Mouse (Mus musculus): ENCODE measurements at regions not wholly inside any gene's neighbourhood (a gene's known extent, or its start where the extent isn't known, plus 50 kb on each side); places are given as distances from the start of the nearest gene placed in this dataset.

GRCm38 (mm10) chr10:50137783-50138182, 349.2 kb upstream of the Grik2 start:
- no peak for ATAC-seq (replicated peaks; ENCODE audit: insufficient number of reproducible peaks, low FRiP score, low TSS enrichment, low read depth)
- WGBS = 80% methylated on average over 7 of the region's 7 CpGs
- H3K4me1 ChIP-seq (ENCODE audit: control insufficient read depth, insufficient read depth, low read length) = no peaks in the 10 kb centered on the region
- H3K36me3 ChIP-seq (replicated peaks; ENCODE audit: control insufficient read depth, insufficient read depth, low read depth, low read length) = no peaks in the 10 kb centered on the region
- no peaks in the 10 kb centered on the region for H3K9me3 ChIP-seq (replicated peaks; ENCODE audit: control insufficient read depth, low read length)
- no peak overlapping the region for H3K9ac ChIP-seq (replicated peaks; ENCODE audit: low read length)
- H3K4me2 ChIP-seq (ENCODE audit: low read depth, low read length) = no peak overlapping the region
- H3K27ac ChIP-seq (replicated peaks; ENCODE audit: low read depth, low read length) = no peak overlapping the region
- no peaks in the 10 kb centered on the region for H3K27me3 ChIP-seq (ENCODE audit: control insufficient read depth, insufficient read depth, low read length)
- DNase-seq (ENCODE audit: low spot score) = no peak
- H3K4me3 ChIP-seq (ENCODE audit: low read depth, low read length) = no peak overlapping the region

- Histone ChIP-seq H3K4me1 (ENCODE audit: control insufficient read depth, insufficient read depth, low read length) (no peaks in the 10 kb centered on the region), H3K4me2 (ENCODE audit: low read depth, low read length) (no peak overlapping the region), H3K36me3 (replicated peaks; ENCODE audit: control insufficient read depth, insufficient read depth, low read depth, low read length) (no peaks in the 10 kb centered on the region), H3K9me3 (replicated peaks; ENCODE audit: control insufficient read depth, low read length) (no peaks in the 10 kb centered on the region), H3K4me3 (ENCODE audit: low read depth, low read length) (no peak overlapping the region), H3K27me3 (ENCODE audit: control insufficient read depth, insufficient read depth, low read length) (no peaks in the 10 kb centered on the region), H3K9ac (replicated peaks; ENCODE audit: low read length) (no peak overlapping the region), H3K27ac (replicated peaks; ENCODE audit: low read depth, low read length) (no peak overlapping the region)
- ATAC-seq (replicated peaks; ENCODE audit: insufficient number of reproducible peaks, low FRiP score, low TSS enrichment, low read depth) (no peak), DNase-seq (ENCODE audit: low spot score) (no peak)
- WGBS = 82% methylated on average over 1 of the region's 1 CpGs
These were observed 347.6 kb upstream of the Grik2 start for GRCm38 (mm10) chr10:50136165-50136564.

DNA sequence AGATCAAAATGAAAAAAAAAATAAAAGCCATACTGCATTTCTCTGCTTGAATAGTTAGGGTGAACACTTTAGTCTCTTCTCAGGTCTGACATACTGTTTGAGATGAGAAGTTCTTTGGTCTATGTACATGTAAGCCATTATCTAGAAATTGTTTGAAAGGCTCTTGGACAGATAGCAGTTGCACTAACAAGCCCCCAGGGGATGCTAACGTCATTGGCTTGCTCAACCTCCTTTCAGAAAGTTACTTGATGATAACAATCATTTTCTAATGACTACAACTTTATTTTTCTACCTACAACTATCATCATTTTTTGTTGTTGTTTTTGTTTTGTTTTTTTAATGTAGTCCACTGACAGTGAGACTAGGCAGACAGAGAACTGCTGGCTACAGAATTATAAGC, 346.9 kb upstream of the Grik2 start:
- Histone ChIP-seq H3K4me1 (ENCODE audit: control insufficient read depth, insufficient read depth, low read length) (no peaks in the 10 kb centered on the region), H3K27me3 (ENCODE audit: control insufficient read depth, insufficient read depth, low read length) (no peaks in the 10 kb centered on the region), H3K9ac (replicated peaks; ENCODE audit: low read length) (no peak overlapping the region), H3K36me3 (replicated peaks; ENCODE audit: control insufficient read depth, insufficient read depth, low read depth, low read length) (no peaks in the 10 kb centered on the region), H3K27ac (replicated peaks; ENCODE audit: low read depth, low read length) (no peak overlapping the region), H3K9me3 (replicated peaks; ENCODE audit: control insufficient read depth, low read length) (no peaks in the 10 kb centered on the region), H3K4me3 (ENCODE audit: low read depth, low read length) (no peak overlapping the region), H3K4me2 (ENCODE audit: low read depth, low read length) (no peak overlapping the region)
- ATAC-seq (replicated peaks; ENCODE audit: insufficient number of reproducible peaks, low FRiP score, low TSS enrichment, low read depth) (no peak), DNase-seq (ENCODE audit: low spot score) (no peak)
- 46% methylated on average over 1 of the region's 1 CpGs for WGBS

All from embryonic facial prominence, embryonic 11.5 days (tissue).